In genomic region chr6:122810022-122810614, GRCm38 (mm10) we compare ENCODE assay signal across 7 mouse cellular contexts. TPM values are rescaled to one million over a fixed set of nuclear protein-coding genes. Genes with fewer than 3 reads are reported as not detected.
A peak's percentile ranks its signal among the peaks of the same experiment; 100 is the strongest.
DNase-seq lines count a peak whose midpoint lies in the region; ATAC-seq and TF ChIP-seq lines count a peak whose summit lies in the region.

No protein-coding gene starts in this region.

- no peaks in the 10 kb centered on the region for H3K36me3 ChIP-seq in lung, embryonic 16.5 days (ENCODE audit: control insufficient read depth, insufficient read depth, low read length)
- no peaks in the 10 kb centered on the region for H3K36me3 ChIP-seq in megakaryocyte, embryonic 14.5 days (replicated peaks; ENCODE audit: low read length)

- H3K4me1 ChIP-seq in lung, embryonic 16.5 days (replicated peaks; ENCODE audit: control insufficient read depth, insufficient read depth, low read length) = peaks cover 9% of the 10 kb centered on the region; the same call in 1 of the 2 replicates
- peaks cover 3% of the 10 kb centered on the region for H3K4me1 ChIP-seq in cortical plate, adult 2 months (ENCODE audit: control insufficient read depth, insufficient read depth, low read length)
- peaks cover 38% of the 10 kb centered on the region for H3K4me1 ChIP-seq in megakaryocyte, embryonic 14.5 days

- no peak for TF ChIP-seq CTCF in cortical plate, adult 2 months (IDR thresholded peaks at IDR 0.05; ENCODE audit: extremely low read depth, insufficient read depth, low read length)

- no peaks in the 10 kb centered on the region for H3K9me3 ChIP-seq in lung, embryonic 16.5 days (ENCODE audit: control insufficient read depth, low read length)
- H3K9me3 ChIP-seq in megakaryocyte, embryonic 14.5 days = no peaks in the 10 kb centered on the region

- peak overlapping the region; percentile 100 for H3K27ac ChIP-seq in lung, embryonic 16.5 days (ENCODE audit: low read length)
- H3K27ac ChIP-seq in cortical plate, adult 2 months (ENCODE audit: insufficient read depth, low read length) = peak overlapping the region; percentile 93

- H3K4me3 ChIP-seq in lung, embryonic 16.5 days (ENCODE audit: low read length) = peak overlapping the region; percentile 78
- H3K4me3 ChIP-seq in cortical plate, adult 2 months (ENCODE audit: insufficient read depth, low read length) = peak overlapping the region; percentile 53
- H3K4me3 ChIP-seq in megakaryocyte, embryonic 14.5 days (replicated peaks) = peak overlapping the region; percentile 93

- 1% methylated on average over 11 of the region's 11 CpGs for WGBS in lung, embryonic 16.5 days

- DNase-seq in lung, postnatal 14 days = no peak
- peak; percentile 22 for DNase-seq in heart, postnatal 4 days
- DNase-seq in ovary, postnatal 36 days (ENCODE audit: low spot score) = no peak
- DNase-seq in kidney, adult 9 months = no peak

- ATAC-seq in lung, embryonic 16.5 days (ENCODE audit: low read depth) = no peak

- TF ChIP-seq POLR2A in cortical plate, adult 2 months (IDR thresholded peaks at IDR 0.05; ENCODE audit: extremely low read depth, insufficient read depth, low read length) = no peak

- H3K9ac ChIP-seq in lung, embryonic 16.5 days (ENCODE audit: low read length) = peak overlapping the region; percentile 73

- H3K27me3 ChIP-seq in lung, embryonic 16.5 days (ENCODE audit: control insufficient read depth, insufficient read depth, low read depth, low read length) = no peaks in the 10 kb centered on the region
- no peaks in the 10 kb centered on the region for H3K27me3 ChIP-seq in megakaryocyte, embryonic 14.5 days (replicated peaks)

- peak overlapping the region; percentile 75 for H3K4me2 ChIP-seq in lung, embryonic 16.5 days (ENCODE audit: low read depth, low read length)

RNA-seq across cellular contexts. Expression of gene Slc2a3, which starts 8.7 kb away (rescaled TPM):
- 6.9 and 7.5 TPM in 2 replicates for polyA plus RNA-seq in lung, embryonic 16.5 days (2015; fragmentation: Nextera tagmentation; extraction: Ambion mirVana)
- 100 and 101 TPM in 2 replicates for polyA plus RNA-seq in cortical plate, adult 2 months (2012; rRNA removed)
- 1 to 10 TPM; 2.0 to 3.3 TPM for total RNA-seq in heart, postnatal 4 days (2021)
- 188 and 291 TPM in 2 replicates for polyA plus RNA-seq in megakaryocyte, embryonic 14.5 days (2012; ENCODE audit: insufficient read depth, low replicate concordance)

RNA-seq across cellular contexts. Expression of gene Foxj2, which starts 9.6 kb away (rescaled TPM):
- 5.5 and 6.2 TPM in 2 replicates for polyA plus RNA-seq in lung, embryonic 16.5 days (2015; fragmentation: Nextera tagmentation; extraction: Ambion mirVana)
- polyA plus RNA-seq in cortical plate, adult 2 months (2012; rRNA removed) = 12.7 and 13.1 TPM in 2 replicates
- 10 to 100 TPM; 24.6 to 25.3 TPM for total RNA-seq in heart, postnatal 4 days (2021)
- polyA plus RNA-seq in megakaryocyte, embryonic 14.5 days (2012; ENCODE audit: insufficient read depth, low replicate concordance) = 7.7 and 9.2 TPM in 2 replicates

RNA-seq across cellular contexts. Expression of gene C3ar1, which starts 45.8 kb away (rescaled TPM):
- polyA plus RNA-seq in lung, embryonic 16.5 days (2015; fragmentation: Nextera tagmentation; extraction: Ambion mirVana) = 3.1 and 3.4 TPM in 2 replicates
- 1.5 and 1.7 TPM in 2 replicates for polyA plus RNA-seq in cortical plate, adult 2 months (2012; rRNA removed)
- 1 to 10 TPM; 1.7 to 1.8 TPM for total RNA-seq in heart, postnatal 4 days (2021)
- 0.50 and 2.6 TPM in 2 replicates for polyA plus RNA-seq in megakaryocyte, embryonic 14.5 days (2012; ENCODE audit: insufficient read depth, low replicate concordance)

Comparison
In these comparisons a context has a peak if more than half of its experiments do, and no peak if none do; other contexts are left out.
1. RNA of gene Slc2a3, which starts 8.7 kb away (polyA plus RNA-seq): 188 to 291 TPM in megakaryocyte, embryonic 14.5 days and 100 to 101 TPM in cortical plate, adult 2 months; 6.9 to 7.5 TPM in lung, embryonic 16.5 days; every median in the first group is over 10 times any median in the second.
2. Peak in every context shown above with its lines, with median percentiles within 50 percentile points of each other: H3K4me3 ChIP-seq.